Mouse (Mus musculus) T-helper 17 cell (primary cell): ENCODE measurements around the gene Ankrd37.

ENCODE experiments used
- in situ Hi-C, 2 experiments: fragments of 300-600 bp; cut with MboI, MseI; formaldehyde crosslinking; loops; 1 replicate in 1 of 2; 2 replicates in 1 of 2; pipeline ENCODE4 v1.15.1; 2025; ENCODE audit warnings: high pct_unique_total_duplicates in 2 of 2

Ankrd37 gene

GRCm38 (mm10) chr8:45975837-45976468 lies 29.6 kb downstream of the Ankrd37 start:
- in situ Hi-C loops, result loop anchor here (10.0 to 25.0 kb wide), 6 partner anchors 179 to 1736 kb away; partner anchors contain the start of genes Acsl1 (in 1 of the 2), Cdkn2aip (in 1 of the 2), Cfap97 (in 1 of the 2) and Ing2 (in 1 of the 2)

DNA sequence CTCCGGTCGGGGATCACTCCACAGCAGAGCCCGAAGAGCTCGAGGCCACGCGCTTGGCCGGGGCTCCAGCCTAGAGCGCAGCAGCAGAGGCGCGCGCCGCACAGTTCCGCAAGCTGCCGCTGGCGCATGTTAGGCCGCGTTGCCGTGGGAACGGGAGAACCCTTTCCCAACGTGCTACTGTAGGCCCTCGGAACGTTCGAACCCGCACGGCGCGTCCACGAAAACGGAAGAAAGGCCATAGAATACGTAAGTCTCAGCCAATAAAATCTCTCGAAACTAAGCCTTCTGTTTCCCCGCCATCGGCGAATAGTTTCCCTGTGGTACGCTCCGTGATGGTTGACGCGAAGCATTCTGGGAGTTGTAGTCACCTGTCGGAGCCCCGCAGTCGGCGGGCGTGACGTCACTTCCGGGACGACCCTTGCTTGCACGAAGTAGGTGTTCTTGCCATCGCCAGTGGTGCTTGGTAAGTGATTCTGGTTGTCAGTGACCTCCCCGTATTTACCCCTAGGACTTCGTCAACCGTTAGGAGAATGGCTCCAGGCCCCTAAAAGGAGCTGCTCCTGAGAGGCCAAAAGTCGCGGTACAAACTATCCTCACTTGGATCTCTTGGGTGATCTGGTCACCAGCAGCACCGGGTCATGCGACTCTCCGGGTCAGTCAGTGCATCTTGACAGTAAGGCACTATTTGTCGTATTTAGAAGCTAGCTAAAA lies 30.2 kb downstream of the Ankrd37 start, which contains the start of the genes 1700029J07Rik and Ufsp2:
Gene 1700029J07Rik, minus strand, starts transcription at position 127 of the 711 bp plus-strand sequence.
Gene Ufsp2, plus strand, starts transcription at position 403 of the 711 bp plus-strand sequence.
- in situ Hi-C loops, result loop anchor here (10.0 to 25.0 kb wide), 6 partner anchors 180 to 1737 kb away; partner anchors contain the start of genes Acsl1 (in 1 of the 2), Cdkn2aip (in 1 of the 2), Cfap97 (in 1 of the 2) and Ing2 (in 1 of the 2)

DNA sequence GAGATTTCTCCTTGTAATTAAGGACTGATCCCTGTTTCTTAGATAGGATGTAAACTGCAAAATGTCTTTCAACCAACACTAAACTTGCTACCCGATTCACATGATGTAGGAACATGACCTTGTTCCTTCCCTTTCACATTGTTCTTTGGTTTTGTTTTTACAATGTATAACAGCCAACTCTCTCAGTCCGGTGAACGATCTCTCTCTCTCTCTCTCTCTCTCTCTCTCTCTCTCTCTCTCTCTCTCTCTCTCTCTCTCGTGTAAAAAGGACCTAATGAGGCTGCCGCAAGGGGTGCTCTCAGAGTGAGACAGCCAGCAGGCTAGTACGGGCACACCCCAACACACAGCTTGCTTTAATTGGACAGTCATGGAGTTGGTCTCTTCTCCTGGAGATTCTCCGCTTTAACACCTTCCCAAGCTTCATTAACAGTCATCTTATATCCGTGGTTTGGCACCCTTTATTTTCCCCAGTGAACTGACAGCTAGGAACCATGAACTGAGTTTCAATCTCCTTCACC lies 31.5 kb downstream of the Ankrd37 start:
- in situ Hi-C loops, result loop anchor here in 1 of 2 experiments (10.0 kb wide), 1 partner anchor 181 kb away; the partner anchor contains the start of genes Cfap97 and Snx25

DNA sequence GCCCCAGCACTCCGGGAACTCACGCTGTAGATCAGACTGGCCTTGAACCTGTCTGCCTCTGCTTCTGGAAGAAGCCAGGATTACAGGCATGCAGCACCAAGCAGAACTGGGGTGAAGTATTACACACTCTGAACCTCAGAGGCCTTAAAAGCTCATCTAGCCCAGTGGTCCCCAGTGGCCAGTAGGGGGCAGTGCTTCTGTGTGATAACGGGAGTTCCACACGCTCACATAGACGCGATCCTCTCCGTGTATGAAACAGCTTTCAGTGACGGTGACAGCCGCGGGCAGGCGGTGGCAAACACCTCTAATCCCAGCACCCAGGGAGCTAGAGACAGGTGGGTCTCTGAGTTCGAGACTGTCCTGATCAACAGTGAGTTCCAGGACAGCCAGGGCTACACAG lies 34.6 kb downstream of the Ankrd37 start:
- in situ Hi-C loops, result loop anchor here in 1 of 2 experiments (10.0 kb wide), 1 partner anchor 184 kb away; the partner anchor contains the start of genes Cfap97 and Snx25

DNA sequence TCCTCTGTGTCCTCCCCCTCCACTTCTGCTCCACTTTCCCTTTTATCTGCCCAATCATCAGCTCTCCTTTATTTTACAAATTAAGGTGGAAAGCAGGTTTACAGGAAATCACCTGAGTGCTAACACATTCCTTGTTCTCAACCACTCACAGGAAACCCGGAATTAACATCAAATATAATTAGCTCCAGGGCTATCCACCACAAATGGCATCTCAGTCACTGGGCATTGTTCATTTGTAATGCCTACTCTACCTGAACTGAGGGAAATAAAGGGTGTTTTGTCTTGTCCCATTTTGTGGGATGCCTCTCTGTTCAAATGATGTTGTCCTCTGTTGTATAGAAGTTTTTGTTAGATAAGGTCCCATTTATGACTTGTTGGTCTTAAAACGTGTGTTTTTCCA lies 54.9 kb downstream of the Ankrd37 start:
- in situ Hi-C loops, result no loop called here
